Mouse (Mus musculus) adrenal gland, postnatal 10 days (tissue): Measurements from ENCODE around the gene Rinl. TPM values are rescaled to one million over a fixed set of nuclear protein-coding genes. Genes with fewer than 3 reads are reported as not detected.

Experiments used
- DNase-seq: peaks from one replicate; pipeline ENCODE4 v3.0.0; 2021; ENCODE audit warnings: mixed read lengths
- long read RNA-seq, 2 experiments: library from polyadenylated mRNA; stranded (forward); transcript quantifications; one replicate each; pipeline ENCODE4 v2.0.0; 2021
- total RNA-seq, 2 experiments: library from RNA; stranded (reverse); gene quantifications; 2 replicates each; pipeline ENCODE4 v1.2.3; 2021

Gene Rinl
- total RNA-seq: 1 to 10 TPM; 3.7 to 4.9 TPM
- long read RNA-seq, experiment 1, partial matches to known transcripts: 2 of 9 reads
- long read RNA-seq, experiment 1, other reads (novel, unspliced or antisense): 6 of 9 reads
- long read RNA-seq, experiment 2, partial matches to known transcripts: 3 of 9 reads
- long read RNA-seq, experiment 2, other reads (novel, unspliced or antisense): 6 of 9 reads

DNA sequence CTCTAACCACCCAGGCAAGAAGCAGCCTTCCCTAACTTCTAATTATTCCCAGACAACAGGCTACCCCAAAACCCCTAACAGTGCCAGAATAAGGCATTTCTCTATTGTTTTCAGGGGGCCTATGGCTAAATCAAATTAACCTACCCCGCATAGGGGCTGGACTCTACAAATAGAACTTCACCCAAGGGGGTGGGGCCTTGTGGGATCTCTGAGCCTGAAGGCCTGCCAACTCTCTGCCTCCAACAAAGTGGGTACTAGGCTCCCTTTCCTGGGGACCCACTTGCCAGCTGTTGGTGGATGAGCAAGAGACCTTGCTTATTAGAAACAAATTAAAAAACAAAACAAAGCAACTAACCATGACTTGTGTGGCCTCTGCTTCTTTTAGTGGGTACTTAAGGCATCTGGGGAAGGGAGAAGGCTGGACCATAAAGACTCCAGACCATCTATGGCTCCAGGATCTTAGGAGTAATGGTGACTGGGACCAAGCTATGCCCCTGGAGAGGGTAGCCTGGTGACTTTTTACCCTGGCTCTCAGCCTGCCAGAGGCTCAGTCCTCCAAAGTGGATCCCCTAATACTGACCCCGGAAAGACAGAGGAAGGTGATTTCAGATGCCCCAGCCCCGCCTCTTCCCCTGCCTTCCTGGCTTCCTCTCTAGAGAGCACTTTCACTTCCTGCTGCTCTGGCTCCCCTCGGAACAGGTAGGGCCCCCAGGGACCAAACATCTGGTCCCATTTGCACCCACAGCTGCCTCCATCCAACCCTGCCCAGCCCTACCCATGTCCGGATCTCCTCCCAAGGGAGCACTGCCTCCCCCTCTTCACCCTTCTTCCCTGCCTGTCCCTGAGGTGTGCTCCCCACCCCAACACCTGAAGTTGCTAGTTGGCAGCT, at the start of gene Rinl:
TSS of gene Rinl (plus strand) at position 663 of the 889 bp plus-strand sequence.
- no peak for DNase-seq

DNA sequence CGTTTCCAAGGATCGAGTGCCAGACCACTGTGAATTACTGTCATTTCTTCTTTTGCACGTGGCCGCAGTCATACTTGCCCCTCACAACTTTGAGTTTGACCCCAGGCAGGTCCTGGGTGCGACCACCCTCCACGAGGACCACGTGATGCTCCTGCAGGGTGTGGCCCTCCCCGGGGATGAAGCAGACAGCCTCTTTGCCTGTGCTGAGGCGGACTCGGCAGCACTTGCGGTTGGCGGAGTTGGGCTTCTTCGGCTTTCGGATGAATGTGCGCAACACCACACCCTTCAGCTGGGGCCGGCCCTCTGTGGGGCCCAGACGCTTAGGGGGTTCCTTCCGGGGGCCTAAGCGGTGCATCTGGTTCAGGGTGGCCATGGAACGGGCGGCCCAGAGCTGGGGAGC, 48.9 kb upstream of the Rinl start:
- no peak for DNase-seq

DNA sequence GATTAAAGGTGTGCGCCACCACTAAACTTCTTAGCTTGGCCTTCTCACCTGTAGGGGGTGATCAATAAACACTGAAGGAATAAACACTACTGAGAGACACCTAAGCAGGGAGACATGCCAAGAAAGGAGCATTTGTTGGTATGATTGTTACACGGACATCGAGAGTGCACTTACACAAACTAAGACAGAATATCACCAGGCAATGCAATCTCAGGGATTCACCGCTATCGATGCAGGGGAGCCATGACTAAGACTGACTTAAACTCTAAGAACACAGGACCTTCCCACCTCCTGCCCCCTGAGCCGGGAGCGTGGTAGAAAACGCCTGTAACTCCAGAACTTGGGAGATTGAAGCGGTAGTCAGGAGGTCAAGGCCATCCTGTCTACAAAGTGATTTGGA, 47.8 kb upstream of the Rinl start:
- no peak for DNase-seq

DNA sequence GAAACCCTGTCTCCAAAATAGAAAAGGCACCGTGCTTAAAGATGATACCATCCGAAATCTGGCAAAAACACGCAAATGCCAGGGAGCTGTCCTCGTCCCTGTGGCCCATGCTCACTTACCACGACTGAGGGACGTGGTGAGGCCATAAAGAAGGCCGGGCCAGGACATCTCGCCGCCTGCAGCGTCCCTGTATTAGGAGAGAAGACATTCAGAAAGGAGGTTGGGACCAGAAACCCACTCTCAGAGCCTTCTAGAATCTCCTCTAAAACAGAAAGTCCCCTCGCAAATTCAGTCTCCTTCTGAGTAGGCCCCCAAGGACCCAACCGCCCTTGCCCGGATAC, 47.4 kb upstream of the Rinl start:
- DNase-seq: no peak

DNA sequence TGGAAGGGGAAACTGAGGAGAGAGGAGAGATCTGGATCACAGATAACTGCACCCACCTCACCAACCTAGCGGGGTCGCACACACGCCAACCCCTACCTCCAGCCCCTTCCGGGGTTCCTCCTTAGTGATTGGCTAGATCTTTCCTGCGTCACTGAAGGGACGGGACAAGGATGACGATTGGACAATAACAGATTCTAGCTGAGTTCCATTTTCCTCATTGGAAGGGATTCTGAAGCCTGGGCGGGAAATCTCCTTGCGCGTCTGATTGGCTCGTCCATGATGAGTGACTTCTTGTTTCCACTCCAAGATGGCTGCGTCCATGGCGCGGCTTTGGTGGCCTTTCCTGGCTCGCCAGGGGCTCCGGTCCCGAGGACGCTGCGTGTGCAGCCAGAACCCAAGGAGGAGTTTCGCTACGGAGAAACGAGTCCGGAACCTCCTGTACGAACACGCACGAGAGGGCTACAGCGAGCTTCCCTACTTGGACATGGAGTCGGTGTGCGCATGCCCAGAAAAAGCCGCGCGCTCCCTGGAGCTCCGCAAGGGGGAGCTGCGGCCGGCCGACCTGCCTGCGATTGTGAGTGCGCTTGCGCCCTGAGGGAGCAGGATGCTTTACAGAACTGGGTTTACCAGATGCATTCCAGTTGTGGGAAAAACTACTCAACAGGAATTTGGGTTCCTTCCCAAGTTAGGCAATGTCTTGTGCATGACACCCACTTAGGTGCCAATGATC, 46.9 kb upstream of the Rinl start, which contains the start of the genes Mrps12 and Sars2:
TSS of gene Mrps12 (minus strand) at position 112 of the 730 bp plus-strand sequence.
TSS of gene Sars2 (plus strand) at position 284 of the 730 bp plus-strand sequence.
- DNase-seq: peak; percentile 95

DNA sequence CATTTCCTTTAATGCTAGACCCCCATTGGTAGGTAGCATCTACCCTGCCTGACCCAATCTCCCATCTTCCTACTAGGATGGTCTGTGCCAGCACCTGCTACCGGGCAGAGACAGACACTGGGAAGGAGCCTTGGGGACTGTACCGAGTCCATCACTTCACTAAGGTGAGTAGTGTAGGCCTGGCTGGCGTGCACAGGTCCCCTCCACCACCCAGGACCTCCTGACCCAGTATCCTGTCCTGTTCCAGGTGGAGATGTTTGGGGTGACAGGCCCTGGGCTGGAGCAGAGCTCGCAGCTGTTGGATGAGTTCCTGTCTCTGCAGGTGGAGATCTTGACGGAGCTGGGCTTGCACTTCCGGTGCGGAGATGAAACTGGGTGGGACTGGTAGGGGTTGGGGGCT, 38.8 kb upstream of the Rinl start:
- no peak for DNase-seq

DNA sequence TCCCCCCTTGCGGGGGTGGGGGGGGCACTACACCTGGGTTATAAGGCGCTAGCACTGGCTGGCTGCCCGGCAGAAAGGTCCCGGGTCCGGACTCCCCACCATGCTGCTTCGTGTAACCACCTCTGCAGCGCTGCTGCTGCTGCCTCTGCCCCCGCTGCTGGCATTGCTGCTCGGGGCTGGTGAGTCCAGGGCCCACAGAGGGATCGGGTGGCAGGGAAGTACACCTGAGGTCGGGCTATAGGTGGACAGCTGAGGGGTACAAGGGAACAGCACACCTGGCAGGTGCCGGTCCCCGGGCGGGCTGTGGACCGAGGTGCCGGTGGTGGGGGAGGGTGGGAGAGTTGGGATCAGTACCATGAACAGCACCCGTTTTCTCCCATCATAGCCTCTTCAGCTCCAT, 32.7 kb upstream of the Rinl start, which contains the start of gene Ccer2:
TSS of gene Ccer2 (plus strand) at position 96 of the 400 bp plus-strand sequence.
- DNase-seq: no peak

DNA sequence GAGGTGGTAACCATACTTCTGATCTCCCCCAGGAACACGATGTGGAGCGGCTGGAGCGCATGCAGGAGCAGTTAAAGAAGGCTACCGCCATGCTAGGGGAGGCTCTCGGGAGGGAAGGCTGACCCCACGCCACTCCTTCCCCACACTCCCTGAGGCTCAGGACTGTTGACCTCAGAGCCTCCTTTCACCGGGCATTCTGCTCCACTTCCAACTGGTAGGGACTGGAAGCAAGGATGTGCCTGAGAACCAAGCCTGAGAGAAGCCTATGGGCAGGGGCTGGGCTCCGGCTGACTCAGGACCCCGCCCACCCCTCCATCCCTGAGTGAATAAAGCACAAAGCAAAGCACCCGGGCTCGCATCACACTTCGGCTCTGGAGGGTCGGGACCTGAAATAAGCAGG, 30.1 kb upstream of the Rinl start:
- DNase-seq: no peak

DNA sequence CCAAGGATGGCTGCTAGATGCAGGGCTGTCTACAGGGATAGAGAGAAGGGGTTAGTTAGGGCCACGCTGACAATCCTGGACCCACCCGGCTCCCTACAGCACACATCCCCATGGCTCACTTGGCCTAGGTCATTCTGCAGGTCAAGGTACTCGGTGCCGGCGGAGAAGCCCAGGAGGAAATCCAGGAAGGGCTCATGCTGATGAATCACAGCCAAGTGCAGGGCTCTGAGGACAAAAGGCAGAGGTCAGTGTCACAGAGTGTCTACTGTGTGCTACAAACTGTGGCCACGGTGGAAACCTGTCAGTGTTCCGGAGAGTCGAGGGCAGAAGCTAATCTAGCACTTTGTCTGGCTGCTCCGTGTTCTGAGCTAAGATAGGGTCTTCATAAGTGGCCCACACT, 26.9 kb upstream of the Rinl start:
- DNase-seq: no peak

DNA sequence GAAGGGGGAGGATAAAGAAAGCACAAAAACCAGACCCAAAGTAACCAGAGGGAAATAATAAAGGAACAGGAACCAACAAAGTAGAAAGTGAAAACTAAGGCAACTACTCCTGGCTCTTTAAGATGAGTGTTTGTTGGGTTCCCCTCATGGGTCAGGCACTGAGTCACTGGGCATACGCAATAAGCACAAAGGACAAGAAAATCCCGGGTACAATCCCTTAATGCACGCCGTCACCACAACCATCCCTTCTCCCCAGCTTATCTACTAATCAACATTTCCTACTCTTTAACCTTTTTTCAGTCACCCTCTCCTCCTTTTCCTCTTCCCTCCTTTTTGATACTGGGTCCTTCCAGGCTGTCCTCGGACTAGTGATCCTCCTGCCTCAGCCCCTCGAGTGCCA, 23.6 kb upstream of the Rinl start:
- no peak for DNase-seq

DNA sequence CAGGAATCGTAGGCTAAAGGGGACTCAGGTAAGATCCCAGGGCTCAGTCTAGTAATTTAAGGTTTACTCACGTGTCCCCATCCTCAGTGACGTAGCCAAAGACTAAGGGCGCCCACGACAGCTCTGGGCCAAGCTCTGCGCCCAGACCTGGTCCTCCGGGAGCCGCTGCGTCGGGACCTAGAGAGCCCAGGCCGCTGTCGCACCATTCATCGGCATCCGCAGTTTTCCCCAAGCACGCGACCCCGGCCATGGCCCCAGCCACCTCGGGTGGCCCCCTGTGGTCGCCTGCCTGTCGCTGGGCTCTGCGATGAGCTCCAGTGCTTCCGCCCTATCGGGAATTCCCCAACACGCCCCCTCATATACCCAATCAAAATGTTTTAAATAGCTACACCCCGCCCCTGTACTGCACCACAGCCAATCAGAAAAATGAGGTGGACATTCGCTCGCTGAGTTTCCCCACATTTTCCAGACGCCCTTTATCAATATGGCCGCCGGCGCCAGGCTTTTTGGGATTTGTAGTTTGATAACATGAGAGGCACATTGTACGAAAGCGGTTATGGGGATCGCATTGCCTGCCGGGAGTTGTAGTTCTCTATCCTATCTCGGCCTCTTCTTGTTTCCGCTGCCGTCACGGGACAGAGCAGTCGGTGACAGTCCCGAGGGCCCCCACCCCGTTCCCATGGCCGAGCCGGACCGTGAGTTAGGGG, 22.4 kb upstream of the Rinl start, which contains the start of gene Sirt2:
TSS of gene Sirt2 (plus strand) at position 563 of the 707 bp plus-strand sequence.
- peak; percentile 95 for DNase-seq

DNA sequence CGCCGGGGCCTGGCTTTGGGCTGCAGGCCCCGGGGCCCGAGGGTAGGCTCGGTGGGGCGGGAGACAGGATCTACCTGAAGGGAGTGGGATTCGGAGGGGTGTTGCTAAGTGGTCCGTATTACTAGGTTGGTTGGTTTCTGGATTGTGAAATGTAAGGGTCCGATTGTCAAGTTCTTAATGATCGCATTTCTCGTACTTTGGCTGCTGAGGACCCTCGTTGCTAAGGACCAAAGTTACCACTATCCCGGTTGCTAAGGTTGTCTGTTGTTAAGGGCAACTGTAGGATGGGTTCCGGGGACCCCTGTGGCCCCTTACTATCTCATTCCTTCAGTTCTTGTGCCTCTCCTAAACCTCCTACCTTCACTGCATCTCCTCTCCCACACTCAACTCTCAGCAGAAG, 21.9 kb upstream of the Rinl start:
- no peak for DNase-seq

DNA sequence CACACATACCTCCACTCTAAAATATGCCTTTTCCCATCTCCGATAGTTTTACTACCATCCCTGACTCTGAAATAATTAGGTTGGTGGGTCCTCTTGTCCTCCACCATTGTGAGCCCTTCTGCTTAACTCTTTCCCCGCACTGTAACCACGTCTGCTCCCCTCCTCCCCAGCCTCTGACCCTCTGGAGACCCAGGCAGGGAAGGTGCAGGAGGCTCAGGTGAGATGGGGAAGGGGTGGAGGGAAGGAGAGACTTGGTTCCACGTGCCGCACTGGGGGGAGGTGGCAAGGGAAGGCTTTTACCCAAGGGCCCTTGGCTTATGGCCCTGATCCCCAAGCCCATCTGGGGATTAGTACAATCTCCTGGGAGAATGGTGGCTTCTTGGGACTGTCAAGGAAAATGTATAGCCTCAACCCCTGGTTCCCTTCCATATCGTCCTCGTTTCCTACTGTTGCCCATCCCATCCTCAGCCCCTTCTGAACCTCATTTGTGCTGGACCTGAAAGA, 21.3 kb upstream of the Rinl start, which contains the start of gene Nfkbib:
TSS of gene Nfkbib (minus strand) at position 51 of the 504 bp plus-strand sequence.
- DNase-seq: no peak

DNA sequence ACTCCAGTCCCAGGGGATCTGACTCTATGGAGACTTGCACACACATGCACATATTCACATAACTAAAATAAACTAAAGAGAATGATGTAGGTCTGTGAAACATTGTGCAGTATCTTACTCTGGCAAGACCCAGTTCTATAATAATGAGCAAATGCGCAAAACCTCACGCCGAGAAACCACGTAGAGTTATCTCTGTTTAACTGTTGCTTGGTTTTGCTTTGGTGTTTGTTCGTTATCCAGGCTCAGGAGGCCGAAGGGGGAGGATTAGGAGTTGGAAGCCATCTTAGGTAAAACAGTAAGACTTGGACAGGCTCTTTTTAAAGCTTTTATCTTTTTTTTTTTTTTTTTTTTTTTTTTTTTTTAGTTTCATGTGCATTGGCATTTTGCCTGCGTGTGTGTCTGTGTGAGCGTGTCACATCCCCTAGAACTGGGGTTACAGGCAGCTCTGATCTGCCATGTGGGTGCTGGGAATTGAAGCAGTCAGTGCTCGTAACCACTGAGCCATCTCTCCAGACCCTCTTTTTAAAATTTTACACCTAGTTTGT, 19.3 kb upstream of the Rinl start:
- no peak for DNase-seq

DNA sequence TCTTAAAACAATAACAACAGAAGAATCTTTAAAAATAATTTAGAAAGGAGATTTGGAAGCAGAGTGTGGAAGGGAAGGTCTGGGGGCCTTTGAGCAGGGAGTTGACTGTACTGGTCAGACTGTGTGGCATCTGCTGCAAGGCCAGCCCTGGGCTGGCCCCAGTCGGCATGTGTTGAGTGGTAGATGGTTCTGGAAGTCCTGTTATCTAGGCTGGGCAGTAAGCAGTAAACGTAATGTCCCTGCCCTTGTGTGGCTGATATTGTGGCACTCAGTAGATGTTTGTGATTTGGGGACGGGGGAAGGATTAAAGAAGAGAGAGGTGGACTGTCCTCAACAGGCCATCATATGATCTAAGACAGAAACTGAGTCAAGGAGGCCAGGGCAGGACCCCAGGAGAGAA, 18.5 kb upstream of the Rinl start:
- DNase-seq: no peak

DNA sequence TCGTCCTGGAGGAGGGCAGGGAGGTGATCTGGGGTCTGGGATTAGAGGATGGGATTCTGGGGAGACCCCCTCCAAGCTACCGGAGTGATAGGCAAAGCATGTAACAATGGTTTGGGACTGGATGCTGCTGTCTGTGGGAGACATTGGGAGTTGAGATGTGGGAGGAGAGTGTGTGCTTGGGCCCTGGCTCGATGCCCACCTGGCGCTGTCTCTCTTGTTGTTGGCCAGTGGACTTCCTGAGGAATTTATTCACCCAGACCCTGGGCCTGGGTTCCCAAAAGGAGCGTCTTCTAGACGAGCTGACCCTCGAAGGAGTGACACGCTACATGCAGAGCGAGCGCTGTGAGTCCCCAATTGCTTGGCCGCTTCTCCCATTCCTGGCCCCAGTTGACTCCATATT, 16.9 kb upstream of the Rinl start:
- peak; percentile 44 for DNase-seq

DNA sequence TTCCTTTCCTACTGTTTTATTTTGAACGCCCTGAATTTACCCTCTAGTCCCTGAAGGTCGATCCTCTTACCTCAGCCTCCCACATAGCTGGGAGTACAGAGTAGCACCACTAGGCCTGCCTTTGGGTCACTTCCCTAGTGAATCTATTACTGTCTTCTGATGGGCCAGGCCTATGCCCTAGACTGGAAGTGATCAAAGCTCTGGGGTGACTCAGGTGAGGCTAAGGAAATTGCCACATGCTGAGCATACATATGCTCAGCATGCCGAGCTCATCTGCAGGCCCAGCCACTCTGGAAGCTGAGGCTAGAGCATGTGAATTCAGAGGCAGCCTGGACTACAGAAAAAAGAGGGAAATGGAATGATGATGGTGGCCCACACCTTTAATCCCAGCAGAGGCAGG, 15.6 kb upstream of the Rinl start:
- no peak for DNase-seq

DNA sequence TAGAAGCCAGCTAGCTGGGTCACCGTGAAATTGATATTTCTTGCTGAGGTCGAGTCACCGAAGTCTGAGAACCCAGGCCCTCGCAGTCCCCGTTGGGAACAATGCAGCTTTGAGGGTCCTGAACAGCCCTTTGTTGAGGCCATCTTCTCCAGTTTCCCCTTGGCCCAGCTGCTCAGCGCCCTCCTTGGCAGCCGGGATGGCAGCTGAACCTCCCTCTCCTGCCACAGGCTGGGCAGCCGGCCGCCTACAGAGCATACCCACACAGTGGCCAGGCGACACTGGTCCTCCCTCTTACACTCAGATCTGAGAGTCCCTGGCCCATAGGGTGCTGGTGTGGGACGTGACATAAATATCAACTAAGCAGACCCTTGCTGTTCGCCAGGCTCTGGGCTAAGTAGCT, 14.6 kb upstream of the Rinl start:
- no peak for DNase-seq

DNA sequence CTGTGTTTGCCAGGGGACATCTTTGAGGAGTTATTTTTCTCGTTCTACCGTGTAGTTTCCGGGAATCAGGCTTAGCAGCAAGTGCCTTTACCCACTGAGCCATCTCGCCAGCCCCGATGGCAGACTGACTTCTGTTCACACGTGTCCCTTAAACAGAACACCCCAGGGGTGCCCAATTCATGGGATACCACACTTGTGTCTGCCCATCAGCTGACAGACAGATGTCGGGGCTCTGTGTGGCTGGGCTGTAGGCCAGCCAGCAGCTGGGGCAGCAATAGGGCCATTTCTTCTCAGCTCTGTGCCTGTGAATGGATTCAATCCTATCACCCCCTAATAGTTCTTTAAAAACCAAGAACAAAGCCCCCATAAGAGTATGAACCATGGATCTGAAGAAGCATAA, 13.6 kb upstream of the Rinl start:
- DNase-seq: no peak

DNA sequence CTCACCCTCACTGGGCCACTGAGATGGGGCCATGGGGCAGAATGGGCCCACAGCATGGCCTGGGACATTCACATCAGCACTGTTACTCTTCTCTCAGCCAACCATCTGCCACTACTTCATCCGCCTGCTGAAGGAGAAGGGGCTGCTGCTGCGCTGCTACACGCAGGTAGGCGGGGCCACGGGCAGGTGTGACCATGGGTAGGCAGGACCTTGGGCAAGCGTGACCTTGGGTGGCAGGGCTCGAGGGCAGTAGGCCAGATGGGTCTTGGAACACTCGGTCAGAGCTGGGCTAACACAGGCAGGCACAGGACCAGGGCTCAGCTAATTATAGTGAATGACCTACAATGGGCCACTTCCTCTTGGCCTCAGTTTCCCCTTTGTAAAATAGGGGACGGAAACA, 9.9 kb upstream of the Rinl start:
- DNase-seq: no peak

DNA sequence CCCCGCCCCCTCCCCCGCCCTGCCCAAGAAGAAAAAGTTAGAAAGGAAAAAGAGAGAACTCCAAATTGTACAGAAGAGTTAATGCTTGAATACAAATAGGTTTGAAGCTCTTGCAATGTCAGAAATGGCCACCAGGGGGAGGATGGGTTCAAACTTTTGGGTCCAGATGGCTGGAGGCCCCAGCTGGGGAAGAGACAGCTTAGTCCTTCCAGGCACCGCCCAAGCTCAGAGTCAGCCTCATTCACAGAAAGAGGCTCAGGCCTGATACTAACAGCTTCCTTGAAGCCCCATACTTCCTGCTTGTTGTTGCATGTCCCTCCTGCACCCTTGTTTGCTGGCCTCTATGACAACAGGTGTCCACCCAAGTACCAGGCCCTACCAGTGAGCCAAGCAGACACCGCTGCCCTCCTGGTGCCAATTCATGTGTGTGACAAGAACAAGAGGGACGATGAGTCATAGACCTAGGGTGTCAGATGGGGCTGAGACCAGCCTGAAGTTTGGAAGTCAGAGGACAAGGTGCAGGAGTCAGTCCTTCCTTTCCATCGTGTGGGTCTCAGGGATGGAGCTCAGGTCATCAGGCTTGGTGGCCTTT, 8.6 kb upstream of the Rinl start:
- DNase-seq: peak; percentile 94
